Mouse (Mus musculus): ENCODE measurements around the gene Ascl2. TPM values are rescaled to one million over a fixed set of nuclear protein-coding genes. Genes with fewer than 3 reads are reported as not detected.

Gene Ascl2
- polyA plus RNA-seq, 1 experiment from 2014 or later = 1.5 TPM

DNA sequence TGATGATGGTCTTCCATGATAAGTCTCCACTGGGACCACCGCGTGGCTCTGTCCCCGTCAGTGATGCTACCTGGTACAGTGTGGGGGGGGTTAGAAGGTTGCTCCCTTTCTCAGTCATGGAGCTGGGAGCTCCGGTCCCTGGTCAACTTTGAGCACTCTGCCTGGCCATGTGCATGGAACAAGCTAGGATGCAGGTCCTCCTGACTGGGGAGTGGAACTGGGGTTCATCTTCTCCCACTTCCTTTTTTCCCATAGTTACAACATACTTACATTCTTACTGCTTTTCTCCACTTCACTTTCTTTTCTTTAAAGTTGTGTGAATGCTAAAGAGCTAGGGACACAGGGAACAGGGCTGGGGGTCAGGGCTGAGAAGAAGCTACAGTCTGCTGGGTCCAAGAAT is 16.1 kb upstream of the Ascl2 start:
- no peak overlapping the region for H3K27ac ChIP-seq (ENCODE audit: low read depth, low read length)
- H3K4me2 ChIP-seq = no peak overlapping the region
- no peak overlapping the region for H3K9ac ChIP-seq (ENCODE audit: low read depth, low read length)
- no peaks in the 10 kb centered on the region for H3K36me3 ChIP-seq (ENCODE audit: control insufficient read depth, insufficient read depth, low read length)
- ATAC-seq (replicated peaks; ENCODE audit: low FRiP score) (no peak), DNase-seq (ENCODE audit: low spot score) (no peak)
- 78% methylated on average over 4 of the region's 4 CpGs for WGBS
- H3K9me3 ChIP-seq (ENCODE audit: control insufficient read depth, low read length) = no peaks in the 10 kb centered on the region
- no peak overlapping the region for H3K4me3 ChIP-seq (ENCODE audit: low read depth, low read length)
- H3K4me1 ChIP-seq (replicated peaks; ENCODE audit: control insufficient read depth, insufficient read depth, low read length) = peaks cover 7% of the 10 kb centered on the region
- peaks cover 9% of the 10 kb centered on the region for H3K27me3 ChIP-seq (replicated peaks; ENCODE audit: control insufficient read depth, insufficient read depth, low read length)

DNA sequence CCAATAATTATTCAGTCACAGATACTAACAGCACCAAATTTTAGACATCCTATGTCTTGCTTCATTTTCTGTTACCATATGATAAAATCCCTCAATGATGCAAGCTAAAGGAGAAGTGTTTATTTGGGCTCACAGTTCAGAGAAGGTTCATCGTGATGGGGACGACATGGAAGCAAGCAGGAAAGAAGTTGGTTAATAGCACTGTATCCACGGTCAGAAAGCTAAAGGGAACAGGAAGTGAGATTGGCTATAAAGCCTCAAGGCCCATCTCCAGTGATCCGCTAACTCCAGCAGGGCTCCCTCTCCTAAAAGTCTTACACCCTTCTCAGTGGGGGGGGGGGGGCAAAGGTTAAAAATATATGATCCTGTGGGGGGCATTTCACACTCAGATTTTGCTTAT is 12.8 kb upstream of the Ascl2 start:
- Histone ChIP-seq H3K9ac (ENCODE audit: low read depth, low read length) (no peak overlapping the region), H3K27ac (ENCODE audit: low read depth, low read length) (no peak overlapping the region), H3K4me3 (ENCODE audit: low read depth, low read length) (no peak overlapping the region), H3K27me3 (replicated peaks; ENCODE audit: control insufficient read depth, insufficient read depth, low read length) (peaks cover 8% of the 10 kb centered on the region), H3K36me3 (ENCODE audit: control insufficient read depth, insufficient read depth, low read length) (no peaks in the 10 kb centered on the region), H3K9me3 (ENCODE audit: control insufficient read depth, low read length) (no peaks in the 10 kb centered on the region), H3K4me1 (replicated peaks; ENCODE audit: control insufficient read depth, insufficient read depth, low read length) (no peaks in the 10 kb centered on the region), H3K4me2 (no peak overlapping the region)
- ATAC-seq (replicated peaks; ENCODE audit: low FRiP score) = no peak
- whole genome bisulfite sequencing = 55% methylated on average over 4 of the region's 4 CpGs
- DNase-seq (ENCODE audit: low spot score) = no peak

DNA sequence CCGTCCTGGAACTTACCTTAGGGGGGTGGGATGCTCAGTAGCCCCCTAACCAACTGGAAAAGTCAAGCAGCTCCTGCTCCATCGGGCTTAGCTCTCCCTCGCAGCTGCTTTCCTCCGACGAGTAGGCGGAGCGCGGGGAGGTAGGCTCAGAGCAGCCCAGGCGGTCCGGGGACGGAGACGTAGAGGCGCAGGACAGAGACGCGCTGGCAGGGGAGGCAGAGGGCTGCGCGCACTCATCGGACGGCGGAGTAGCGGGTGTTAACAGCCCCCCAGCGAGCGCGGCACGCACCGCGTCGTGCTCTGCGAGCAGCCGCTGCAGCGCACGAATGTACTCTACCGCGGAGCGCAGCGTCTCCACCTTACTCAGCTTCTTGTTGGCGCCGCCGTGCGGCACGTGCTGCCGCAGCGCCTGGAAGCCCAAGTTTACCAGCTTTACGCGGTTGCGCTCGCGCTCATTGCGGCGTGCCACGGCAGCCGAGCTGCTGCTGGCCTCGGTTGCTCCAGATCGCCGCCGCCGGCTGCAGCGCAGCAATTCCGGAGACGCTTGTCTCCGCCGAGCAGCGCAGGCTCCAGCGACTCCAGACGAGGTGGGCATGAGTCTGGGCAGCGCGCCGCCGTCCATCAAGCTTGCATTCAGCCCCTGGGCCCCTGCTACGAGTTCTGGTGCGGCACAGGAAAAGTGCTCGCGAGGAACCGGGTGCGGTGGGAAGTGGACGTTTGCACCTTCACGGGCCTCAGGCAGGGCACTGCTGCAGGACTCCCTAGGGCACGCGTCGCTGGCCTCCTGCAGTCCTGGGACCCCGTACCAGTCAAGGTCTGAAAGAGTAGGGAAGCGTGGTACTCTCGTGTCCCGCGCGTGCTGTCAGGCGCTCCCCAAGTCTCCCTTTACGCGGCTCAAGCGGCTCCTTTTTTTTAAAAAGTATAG is 918 bp downstream of the Ascl2 start:
- H3K36me3 ChIP-seq (ENCODE audit: control insufficient read depth, insufficient read depth, low read length) = no peaks in the 10 kb centered on the region
- H3K9ac ChIP-seq (ENCODE audit: low read depth, low read length) = peak overlapping the region; percentile 20; the same call in 1 of the 2 replicates
- under 1% methylated on average over 90 of the region's 90 CpGs for WGBS
- DNase-seq (ENCODE audit: low spot score) (peak; percentile 60), ATAC-seq (replicated peaks; ENCODE audit: low FRiP score) (peak; percentile 46)
- H3K4me1 ChIP-seq (replicated peaks; ENCODE audit: control insufficient read depth, insufficient read depth, low read length) = peaks cover 12% of the 10 kb centered on the region
- H3K27ac ChIP-seq (ENCODE audit: low read depth, low read length) = peak overlapping the region; percentile 60
- H3K4me3 ChIP-seq (ENCODE audit: low read depth, low read length) = peak overlapping the region; percentile 51
- peak overlapping the region; percentile 73 for H3K4me2 ChIP-seq
- H3K27me3 ChIP-seq (replicated peaks; ENCODE audit: control insufficient read depth, insufficient read depth, low read length) = peaks cover 86% of the 10 kb centered on the region
- H3K9me3 ChIP-seq (ENCODE audit: control insufficient read depth, low read length) = no peaks in the 10 kb centered on the region

DNA sequence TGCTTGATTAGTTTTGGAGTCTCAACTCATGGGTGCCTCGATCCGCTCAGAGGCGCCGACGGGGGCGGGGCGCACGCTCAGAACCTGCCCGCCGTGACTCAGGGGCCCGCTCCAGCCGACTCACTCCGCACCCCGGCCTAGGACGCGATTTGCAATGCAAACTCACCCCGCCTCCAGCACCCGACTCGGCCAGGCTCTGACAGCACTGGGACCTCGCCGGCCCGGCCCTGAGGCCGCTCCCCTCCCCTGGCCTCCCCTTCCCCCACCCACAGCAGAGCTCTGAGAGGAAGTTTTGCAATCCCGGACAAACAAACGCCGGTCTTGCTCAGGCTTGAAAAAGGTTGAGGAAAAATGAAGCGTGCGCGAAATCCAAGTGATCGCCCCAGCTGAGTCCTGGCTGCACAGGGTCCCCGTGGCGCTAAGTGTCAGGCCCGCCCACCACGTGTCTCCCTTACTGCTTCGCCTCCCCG is 1.6 kb downstream of the Ascl2 start:
- H3K27me3 ChIP-seq (replicated peaks; ENCODE audit: control insufficient read depth, insufficient read depth, low read length) = peaks cover 84% of the 10 kb centered on the region
- WGBS = 1% methylated on average over 36 of the region's 36 CpGs
- H3K4me2 ChIP-seq = peak overlapping the region; percentile 73
- H3K4me1 ChIP-seq (replicated peaks; ENCODE audit: control insufficient read depth, insufficient read depth, low read length) = peaks cover 12% of the 10 kb centered on the region
- H3K4me3 ChIP-seq (ENCODE audit: low read depth, low read length) = peak overlapping the region; percentile 51
- DNase-seq (ENCODE audit: low spot score) (peak; percentile 64), ATAC-seq (replicated peaks; ENCODE audit: low FRiP score) (peak; percentile 66)
- peak overlapping the region; percentile 60 for H3K27ac ChIP-seq (ENCODE audit: low read depth, low read length)
- H3K36me3 ChIP-seq (ENCODE audit: control insufficient read depth, insufficient read depth, low read length) = no peaks in the 10 kb centered on the region
- H3K9me3 ChIP-seq (ENCODE audit: control insufficient read depth, low read length) = no peaks in the 10 kb centered on the region
- H3K9ac ChIP-seq (ENCODE audit: low read depth, low read length) = no peak overlapping the region

DNA sequence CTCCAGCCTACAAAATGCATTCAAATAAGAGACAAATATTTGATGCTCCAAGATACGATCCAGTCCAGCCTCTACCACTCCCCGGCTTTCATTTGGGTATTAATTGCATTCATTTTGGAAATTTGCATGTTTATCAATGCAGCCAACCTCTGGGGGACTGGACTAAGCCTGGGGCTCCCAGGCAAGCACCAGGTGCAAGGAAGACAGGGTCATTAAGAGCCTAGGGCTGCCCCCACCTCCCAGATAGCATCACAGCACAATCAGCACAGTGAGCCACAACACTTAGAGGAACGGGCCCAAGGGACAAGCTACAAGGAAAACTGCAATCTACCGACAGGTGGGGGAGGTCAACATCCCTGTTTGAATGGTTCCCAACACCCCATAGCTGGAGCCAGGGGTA is 9.3 kb downstream of the Ascl2 start:
- 67% methylated on average over 4 of the region's 4 CpGs for whole genome bisulfite sequencing
- H3K9me3 ChIP-seq (ENCODE audit: control insufficient read depth, low read length) = no peaks in the 10 kb centered on the region
- H3K27ac ChIP-seq (ENCODE audit: low read depth, low read length) = no peak overlapping the region
- no peaks in the 10 kb centered on the region for H3K4me1 ChIP-seq (replicated peaks; ENCODE audit: control insufficient read depth, insufficient read depth, low read length)
- no peak overlapping the region for H3K4me2 ChIP-seq
- no peak overlapping the region for H3K9ac ChIP-seq (ENCODE audit: low read depth, low read length)
- no peak for ATAC-seq (replicated peaks; ENCODE audit: low FRiP score)
- DNase-seq (ENCODE audit: low spot score) = no peak
- peaks cover 10% of the 10 kb centered on the region for H3K27me3 ChIP-seq (replicated peaks; ENCODE audit: control insufficient read depth, insufficient read depth, low read length)
- H3K4me3 ChIP-seq (ENCODE audit: low read depth, low read length) = no peak overlapping the region
- H3K36me3 ChIP-seq (ENCODE audit: control insufficient read depth, insufficient read depth, low read length) = no peaks in the 10 kb centered on the region

DNA sequence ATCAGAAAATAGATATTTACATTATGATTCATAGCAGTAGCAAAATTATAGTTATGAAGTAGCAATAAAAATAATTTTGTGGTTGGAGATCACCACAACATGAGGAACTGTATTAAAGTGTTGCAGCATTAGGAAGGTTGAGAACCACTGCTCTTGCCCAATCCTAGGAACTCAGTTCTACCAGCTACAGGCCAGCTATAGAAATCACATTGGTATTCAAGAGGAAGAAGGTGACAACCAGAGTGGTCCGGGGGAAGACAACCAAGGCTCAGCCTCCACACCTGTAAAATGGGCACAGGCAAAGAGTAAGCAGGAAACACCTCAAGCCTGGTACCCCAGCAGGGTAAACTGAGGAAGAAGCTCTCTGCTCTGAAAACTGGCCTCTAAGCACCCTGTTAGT is 10.2 kb downstream of the Ascl2 start:
- 86% methylated on average over 1 of the region's 1 CpGs for WGBS
- no peak overlapping the region for H3K4me3 ChIP-seq (ENCODE audit: low read depth, low read length)
- H3K4me1 ChIP-seq (replicated peaks; ENCODE audit: control insufficient read depth, insufficient read depth, low read length) = no peaks in the 10 kb centered on the region
- DNase-seq (ENCODE audit: low spot score) (no peak), ATAC-seq (replicated peaks; ENCODE audit: low FRiP score) (no peak)
- no peak overlapping the region for H3K4me2 ChIP-seq
- H3K9me3 ChIP-seq (ENCODE audit: control insufficient read depth, low read length) = no peaks in the 10 kb centered on the region
- H3K9ac ChIP-seq (ENCODE audit: low read depth, low read length) = no peak overlapping the region
- peaks cover under 1% of the 10 kb centered on the region; the same call in 1 of the 2 replicates for H3K27me3 ChIP-seq (replicated peaks; ENCODE audit: control insufficient read depth, insufficient read depth, low read length)
- no peak overlapping the region for H3K27ac ChIP-seq (ENCODE audit: low read depth, low read length)
- no peaks in the 10 kb centered on the region for H3K36me3 ChIP-seq (ENCODE audit: control insufficient read depth, insufficient read depth, low read length)

DNA sequence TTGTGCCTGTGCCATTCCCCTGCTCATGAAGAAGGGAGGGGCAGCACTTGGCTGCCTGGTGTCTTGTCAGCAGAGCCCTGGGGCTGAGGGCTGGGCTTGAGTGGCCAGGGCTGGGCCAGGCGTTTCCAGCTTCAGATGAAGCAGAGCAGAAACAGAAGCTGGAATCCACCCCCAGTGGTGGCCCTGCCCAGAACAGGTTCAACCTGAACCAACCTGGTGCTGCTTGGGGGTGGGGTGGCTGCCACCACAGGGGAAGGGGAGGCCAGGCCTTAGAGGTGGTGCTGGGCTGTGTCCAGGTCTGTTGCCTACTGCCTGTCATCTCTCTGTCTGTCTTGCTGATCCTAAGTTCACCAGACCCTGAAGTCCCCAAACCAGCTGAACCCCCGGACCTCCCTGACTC is 13.0 kb downstream of the Ascl2 start:
- Histone ChIP-seq H3K9ac (ENCODE audit: low read depth, low read length) (no peak overlapping the region), H3K4me1 (replicated peaks; ENCODE audit: control insufficient read depth, insufficient read depth, low read length) (no peaks in the 10 kb centered on the region), H3K4me3 (ENCODE audit: low read depth, low read length) (no peak overlapping the region), H3K27ac (ENCODE audit: low read depth, low read length) (no peak overlapping the region), H3K4me2 (no peak overlapping the region), H3K27me3 (replicated peaks; ENCODE audit: control insufficient read depth, insufficient read depth, low read length) (no peaks in the 10 kb centered on the region), H3K9me3 (ENCODE audit: control insufficient read depth, low read length) (no peaks in the 10 kb centered on the region), H3K36me3 (ENCODE audit: control insufficient read depth, insufficient read depth, low read length) (no peaks in the 10 kb centered on the region)
- ATAC-seq (replicated peaks; ENCODE audit: low FRiP score) (no peak), DNase-seq (ENCODE audit: low spot score) (no peak)
- 74% methylated on average over 2 of the region's 2 CpGs for WGBS

DNA sequence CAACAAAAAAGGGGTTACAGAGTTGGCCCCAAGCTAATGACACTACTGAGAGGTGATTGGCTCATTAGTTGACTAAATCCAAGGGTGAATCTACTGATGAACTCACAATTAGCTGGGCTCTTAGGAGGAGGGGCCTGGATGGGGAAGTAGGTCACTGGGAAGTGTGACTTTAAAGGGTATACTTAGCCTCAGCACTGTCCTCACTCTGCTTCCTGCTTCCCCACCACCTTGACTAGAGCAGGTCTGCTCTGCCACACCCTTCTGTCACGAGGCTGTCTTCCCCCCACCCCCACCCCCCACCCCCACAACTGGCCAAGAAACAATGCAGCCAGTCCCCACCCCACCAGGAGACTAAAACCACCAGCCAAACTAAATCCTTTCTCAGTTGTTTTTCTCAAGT is 19.5 kb downstream of the Ascl2 start:
- H3K27ac ChIP-seq (ENCODE audit: low read depth, low read length) = no peak overlapping the region
- no peaks in the 10 kb centered on the region; the same call in 1 of the 2 replicates for H3K27me3 ChIP-seq (replicated peaks; ENCODE audit: control insufficient read depth, insufficient read depth, low read length)
- no peaks in the 10 kb centered on the region for H3K36me3 ChIP-seq (ENCODE audit: control insufficient read depth, insufficient read depth, low read length)
- H3K9ac ChIP-seq (ENCODE audit: low read depth, low read length) = no peak overlapping the region
- H3K4me2 ChIP-seq = no peak overlapping the region
- H3K4me1 ChIP-seq (replicated peaks; ENCODE audit: control insufficient read depth, insufficient read depth, low read length) = no peaks in the 10 kb centered on the region
- ATAC-seq (replicated peaks; ENCODE audit: low FRiP score) (no peak), DNase-seq (ENCODE audit: low spot score) (no peak)
- no peaks in the 10 kb centered on the region for H3K9me3 ChIP-seq (ENCODE audit: control insufficient read depth, low read length)
- H3K4me3 ChIP-seq (ENCODE audit: low read depth, low read length) = no peak overlapping the region
- 0% methylated on average over 1 of the region's 1 CpGs for WGBS

DNA sequence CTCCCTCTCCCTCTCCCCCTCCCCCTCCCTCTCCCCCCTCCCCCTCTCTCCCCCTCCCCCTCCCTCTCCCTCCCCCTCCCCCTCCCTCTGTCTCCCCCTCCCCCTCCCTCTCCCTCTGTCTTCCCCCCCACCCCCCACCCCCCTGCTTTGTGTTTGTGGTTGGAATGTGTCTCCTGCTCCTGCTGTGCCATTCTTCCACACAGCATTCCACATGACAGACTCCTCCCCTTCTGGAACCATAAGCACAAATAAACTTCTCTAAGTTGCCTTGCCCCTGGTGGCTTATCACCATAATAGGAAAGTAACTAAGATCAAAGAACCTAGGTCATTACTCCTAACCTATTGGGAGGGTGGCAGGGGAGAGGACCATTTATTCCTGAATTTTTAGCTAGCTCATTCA is 31.4 kb downstream of the Ascl2 start:
- no peak overlapping the region for H3K4me3 ChIP-seq (ENCODE audit: low read depth, low read length)

More for the DNA sequence above, 31.4 kb downstream of the Ascl2 start:
- Histone ChIP-seq H3K27me3 (replicated peaks; ENCODE audit: control insufficient read depth, insufficient read depth, low read length) (no peaks in the 10 kb centered on the region), H3K27ac (ENCODE audit: low read depth, low read length) (no peak overlapping the region), H3K4me1 (replicated peaks; ENCODE audit: control insufficient read depth, insufficient read depth, low read length) (no peaks in the 10 kb centered on the region), H3K4me2 (no peak overlapping the region), H3K9ac (ENCODE audit: low read depth, low read length) (no peak overlapping the region), H3K9me3 (ENCODE audit: control insufficient read depth, low read length) (no peaks in the 10 kb centered on the region), H3K36me3 (ENCODE audit: control insufficient read depth, insufficient read depth, low read length) (no peaks in the 10 kb centered on the region)
- no peak for DNase-seq (ENCODE audit: low spot score)
- no peak for ATAC-seq (replicated peaks; ENCODE audit: low FRiP score)
